Mouse (Mus musculus) layer of hippocampus, adult 8-10 months (tissue): ENCODE measurements around the gene Nnat. TPM values are rescaled to one million over a fixed set of nuclear protein-coding genes. Genes with fewer than 3 reads are reported as not detected.
"Not testable (repeated sequence)": the region's sequence is repeated elsewhere in the genome, so short reads cannot be mapped to it uniquely, and the experiment has no call there.

ENCODE experiments used
- DNase-seq, 2 experiments: peaks; one replicate each; pipeline ENCODE4 v3.0.0; 2022; ENCODE audit warnings: low spot score in 2 of 2
- total RNA-seq, 4 experiments: library from RNA; stranded (reverse); gene quantifications; 2 replicates each; pipeline ENCODE4 v1.2.4; 2022

Nnat gene
- total RNA-seq, 4 experiments from 2014 or later: 458 to 613 (median 542) TPM

DNA sequence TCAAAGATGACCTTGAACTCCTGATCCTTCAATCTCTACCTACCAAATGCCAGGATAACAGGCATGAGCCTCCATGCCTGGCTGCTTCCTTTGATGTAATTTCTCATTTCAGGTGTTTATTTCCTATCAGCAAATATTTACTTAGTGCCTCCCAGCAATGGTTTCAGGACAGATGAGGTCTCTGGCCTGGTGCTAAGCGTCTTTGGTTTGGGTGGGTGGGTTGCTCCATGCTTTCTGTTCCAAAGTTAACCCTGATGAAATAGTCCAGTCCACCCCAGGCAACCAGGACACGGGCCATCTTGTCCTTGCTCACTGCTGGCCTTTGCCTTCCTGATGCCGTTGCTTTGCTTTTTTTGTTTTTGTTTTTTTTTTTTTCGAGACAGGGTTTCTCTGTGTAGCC lies 9.6 kb upstream of the Nnat start:
- DNase-seq: no peak

DNA sequence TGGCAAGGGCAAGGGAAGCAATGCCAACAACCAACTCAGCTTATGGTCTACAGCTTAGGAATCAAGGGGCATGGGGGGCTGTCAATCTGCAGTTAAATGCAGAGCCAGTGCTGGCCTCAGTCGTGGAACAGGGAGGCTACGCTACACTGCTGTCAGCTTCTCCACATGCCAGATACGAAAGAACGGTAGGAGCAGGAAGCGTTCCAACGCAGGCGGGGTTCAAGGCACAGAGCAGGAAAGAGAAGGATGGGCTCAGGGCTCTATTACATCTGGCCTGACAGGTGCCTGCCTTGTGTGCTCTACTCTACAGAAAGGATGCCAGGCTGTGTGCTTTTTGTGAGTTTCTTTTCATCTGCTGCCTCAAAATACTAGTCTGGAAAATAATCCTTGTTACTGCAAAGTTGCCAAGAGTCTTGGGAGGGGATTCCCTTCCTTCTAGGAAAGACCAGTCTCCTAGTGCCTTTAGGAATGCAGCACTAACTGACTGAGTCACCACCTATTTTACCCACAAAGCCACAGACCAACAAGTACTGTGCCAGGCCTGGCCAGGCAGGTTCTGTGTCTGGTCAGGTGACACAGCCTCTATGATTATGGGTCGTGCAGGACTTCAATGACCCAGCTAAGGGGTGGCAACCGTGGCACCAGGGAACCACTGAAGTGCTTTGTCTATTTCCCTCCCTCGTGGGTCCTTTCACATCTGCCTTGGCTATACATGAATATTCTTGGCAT lies 7.6 kb upstream of the Nnat start:
- no peak for DNase-seq

DNA sequence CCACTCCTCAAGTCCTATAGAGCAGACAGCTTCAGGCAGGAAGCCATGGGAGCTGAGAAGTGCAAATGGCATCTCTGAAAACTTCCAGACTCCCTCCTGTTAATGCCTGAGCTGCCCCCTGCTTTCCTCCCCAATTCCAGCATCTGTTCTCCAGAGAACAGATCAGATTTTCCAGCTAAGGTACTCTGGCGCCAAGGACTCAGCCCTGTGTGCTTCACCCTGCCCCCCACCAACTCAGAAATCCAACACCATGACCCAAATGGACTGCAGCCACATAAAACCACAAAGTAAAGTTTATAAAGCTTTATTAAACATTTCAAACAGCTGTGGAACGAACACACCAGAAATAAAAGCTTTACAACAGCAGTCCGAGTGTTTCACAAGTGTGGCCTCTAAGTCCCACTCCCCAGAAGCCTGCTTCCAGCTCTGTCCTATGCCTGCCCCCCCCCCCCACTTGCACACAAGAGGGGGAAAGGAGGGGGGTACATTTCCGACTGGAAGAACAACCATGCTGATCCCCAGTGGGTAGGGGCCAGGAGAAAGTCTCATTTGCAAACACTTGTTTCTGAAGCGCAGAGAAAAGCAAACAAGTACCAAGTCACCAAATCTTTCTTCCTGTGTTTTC lies 3.7 kb upstream of the Nnat start:
- DNase-seq: no peak

DNA sequence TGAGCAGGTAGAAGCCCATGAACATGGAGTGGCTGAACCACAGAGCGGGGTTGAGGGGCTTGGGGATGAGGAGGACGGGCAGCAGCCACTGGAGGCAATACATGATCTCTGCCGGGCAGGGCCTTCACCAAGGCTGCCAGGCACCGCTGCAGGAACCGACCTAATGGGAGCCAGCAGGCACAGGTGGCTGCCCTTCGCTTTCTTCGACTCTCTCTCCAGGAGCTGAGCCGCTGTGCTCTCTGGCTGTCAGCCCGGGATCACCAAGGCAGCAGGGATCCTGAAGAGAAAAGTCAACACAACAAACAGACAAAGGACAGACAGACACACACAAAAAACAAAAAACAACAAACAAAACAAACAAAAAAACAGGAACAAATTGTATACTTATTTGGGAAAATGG lies 1.8 kb upstream of the Nnat start:
- DNase-seq: no peak

DNA sequence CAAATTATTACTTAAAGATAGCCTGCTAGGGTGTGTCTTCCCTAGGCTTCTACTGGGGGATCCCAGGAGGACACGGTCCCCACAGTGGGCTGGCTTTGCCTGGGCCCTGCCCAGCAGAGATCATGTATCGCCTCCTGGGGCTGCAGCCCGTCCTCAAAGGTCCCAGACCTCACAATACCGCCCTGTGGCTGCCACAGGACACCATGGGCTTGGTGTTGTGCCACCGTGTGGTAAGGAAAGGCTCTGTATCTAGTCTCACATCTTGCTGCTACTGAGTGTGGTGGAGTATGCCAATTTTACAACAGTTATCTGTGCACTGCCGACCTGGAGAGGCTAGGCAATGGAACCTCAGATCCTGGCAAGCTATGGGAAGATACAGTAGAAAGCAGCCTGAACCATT lies 1.4 kb upstream of the Nnat start:
- no peak for DNase-seq

DNA sequence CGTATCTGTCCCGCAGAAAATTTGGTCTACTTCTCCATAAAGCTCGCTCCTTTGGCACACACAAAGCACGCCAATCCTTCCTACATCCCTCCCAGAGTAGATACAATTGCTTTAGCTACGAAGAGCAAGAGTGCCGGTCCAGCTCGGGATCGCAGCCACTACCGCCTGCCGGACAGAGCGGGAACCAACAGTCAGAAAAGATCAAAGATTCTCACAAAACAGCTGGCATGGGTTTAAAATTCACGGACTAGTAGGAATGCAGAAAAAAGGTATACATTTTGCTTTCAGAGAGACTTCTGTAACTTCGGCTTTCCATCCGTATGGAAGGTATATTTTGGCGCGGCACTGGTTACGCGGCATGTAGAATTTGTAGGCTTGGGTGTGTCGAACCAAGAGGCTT lies 438 bp upstream of the Nnat start:
- DNase-seq: no peak

DNA sequence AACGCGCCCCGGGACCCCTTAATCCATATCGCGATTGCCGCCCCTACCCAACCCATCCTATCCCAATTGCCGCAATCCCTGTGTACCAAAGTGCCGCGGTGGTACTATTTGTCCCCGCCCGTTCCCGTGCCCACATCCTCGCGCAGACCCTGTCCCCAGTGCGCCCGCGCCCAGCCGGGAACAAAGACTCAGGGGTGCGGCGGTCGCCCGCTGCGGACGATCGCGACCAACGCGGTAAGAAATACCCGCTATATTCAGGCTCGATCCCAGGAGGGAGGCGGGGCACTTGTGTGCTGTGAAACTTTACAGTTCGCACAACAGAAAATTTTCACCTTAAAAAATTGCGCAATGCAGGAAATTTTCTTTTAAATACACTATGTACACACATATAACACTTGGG lies 424 bp downstream of the Nnat start:
- DNase-seq: no peak

DNA sequence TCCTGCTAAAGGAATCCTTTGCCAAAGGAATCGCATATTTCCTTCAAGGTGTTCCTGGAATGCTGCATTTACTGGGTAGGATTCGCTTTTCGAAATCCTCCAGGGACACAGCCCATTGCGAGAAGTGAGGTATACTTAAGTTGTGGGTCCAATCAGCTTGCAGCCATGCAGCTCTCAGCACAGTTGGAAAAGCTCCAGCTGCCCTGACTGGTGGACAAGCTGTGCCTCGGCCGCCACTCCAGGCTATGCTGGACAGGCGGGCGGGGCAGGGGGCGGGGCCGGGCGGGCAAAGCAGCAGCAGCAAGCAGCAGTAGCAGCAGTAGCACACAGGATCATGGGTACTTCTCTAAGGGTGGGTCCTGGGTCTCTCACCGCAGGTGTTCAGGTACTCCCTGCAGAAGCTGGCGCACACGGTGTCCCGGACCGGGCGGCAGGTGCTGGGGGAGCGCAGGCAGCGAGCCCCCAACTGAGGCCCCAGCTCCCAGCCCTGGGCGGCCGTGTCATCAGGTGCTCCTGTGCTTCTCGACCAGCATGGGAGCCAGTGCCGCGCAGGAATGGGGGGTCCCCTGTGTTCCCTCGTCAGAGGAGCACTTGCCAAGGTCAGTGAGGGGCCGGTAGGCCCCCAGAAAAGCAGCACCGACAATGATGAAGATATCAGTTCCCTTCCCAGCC lies 1.4 kb downstream of the Nnat start:
- peak in 1 of 2 experiments; percentile 62 for DNase-seq

DNA sequence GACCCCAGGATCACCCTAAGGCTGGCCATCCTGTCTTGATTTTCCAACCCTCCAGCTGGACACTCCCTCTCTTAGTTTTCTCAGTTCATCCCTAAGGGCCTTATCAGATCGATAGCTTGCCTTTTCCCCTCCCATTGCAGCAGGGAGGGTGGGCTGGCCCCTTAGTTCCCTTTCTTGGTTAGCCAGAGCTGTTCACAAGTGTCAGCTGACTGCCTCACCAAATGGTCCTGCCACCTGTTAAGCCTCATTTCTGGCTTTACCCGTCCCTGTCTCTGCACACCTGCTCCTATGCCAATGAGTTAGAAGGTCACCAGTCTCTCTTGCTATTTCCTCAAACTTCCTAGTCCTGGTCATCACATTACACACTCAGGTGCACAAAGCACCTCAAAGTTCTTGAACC lies 3.2 kb downstream of the Nnat start:
- no peak for DNase-seq

DNA sequence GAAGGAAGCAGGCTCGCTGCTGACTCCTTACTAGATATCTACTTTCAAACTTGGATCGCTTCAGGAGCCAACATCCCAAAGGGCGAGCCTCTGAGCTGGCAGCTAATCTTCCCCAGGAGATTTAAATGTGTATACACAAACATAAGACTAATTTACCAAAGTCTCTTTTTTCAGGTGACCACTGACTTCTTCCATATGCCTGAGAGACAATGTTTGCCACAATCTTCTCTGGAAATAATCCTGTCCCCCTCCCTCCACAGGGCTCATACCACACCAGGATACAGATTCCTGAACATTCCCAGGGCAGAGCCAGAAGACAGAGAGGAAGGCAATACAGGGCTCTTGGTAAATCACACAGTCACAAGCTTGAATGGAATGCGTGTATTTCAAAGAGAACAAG lies 4.8 kb downstream of the Nnat start:
- no peak for DNase-seq

DNA sequence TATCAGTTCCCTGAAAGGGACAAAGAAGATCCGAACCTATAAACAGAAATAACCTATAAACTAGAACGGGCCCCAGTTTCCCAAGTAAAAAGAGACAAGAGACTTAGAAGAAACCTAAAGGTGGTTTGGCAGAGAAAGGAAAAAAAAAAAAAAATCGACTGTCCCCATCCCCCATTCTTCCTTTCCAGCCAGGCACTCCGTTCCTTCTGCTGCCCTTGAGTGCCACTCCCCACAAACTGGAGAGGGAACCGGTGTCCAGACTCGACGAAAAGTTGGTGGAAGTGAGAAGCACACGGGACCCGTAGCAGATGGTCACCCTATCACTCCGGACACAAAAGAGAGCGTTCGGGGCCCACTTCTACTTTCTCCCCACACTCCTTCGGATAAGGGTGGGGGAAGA lies 5.6 kb downstream of the Nnat start:
- no peak for DNase-seq

DNA sequence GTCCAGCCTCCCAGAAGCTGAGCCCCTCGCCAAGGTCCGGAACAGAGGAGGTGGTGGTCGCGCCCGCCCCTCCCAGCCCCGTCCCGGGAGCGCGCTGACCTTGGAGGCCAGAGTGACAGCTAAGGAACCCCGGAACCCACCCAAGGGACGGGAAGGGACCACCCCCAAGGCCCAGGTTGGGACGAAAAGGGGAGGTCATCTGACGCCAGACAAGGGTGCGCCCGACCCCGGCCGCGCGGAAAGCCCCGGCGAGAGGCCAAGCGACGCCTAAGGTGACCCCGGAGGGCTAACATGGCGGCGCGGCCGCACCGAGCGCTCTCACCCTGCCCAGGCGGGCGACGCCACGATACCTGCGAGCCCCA lies 6.0 kb downstream of the Nnat start:
- no peak for DNase-seq

DNA sequence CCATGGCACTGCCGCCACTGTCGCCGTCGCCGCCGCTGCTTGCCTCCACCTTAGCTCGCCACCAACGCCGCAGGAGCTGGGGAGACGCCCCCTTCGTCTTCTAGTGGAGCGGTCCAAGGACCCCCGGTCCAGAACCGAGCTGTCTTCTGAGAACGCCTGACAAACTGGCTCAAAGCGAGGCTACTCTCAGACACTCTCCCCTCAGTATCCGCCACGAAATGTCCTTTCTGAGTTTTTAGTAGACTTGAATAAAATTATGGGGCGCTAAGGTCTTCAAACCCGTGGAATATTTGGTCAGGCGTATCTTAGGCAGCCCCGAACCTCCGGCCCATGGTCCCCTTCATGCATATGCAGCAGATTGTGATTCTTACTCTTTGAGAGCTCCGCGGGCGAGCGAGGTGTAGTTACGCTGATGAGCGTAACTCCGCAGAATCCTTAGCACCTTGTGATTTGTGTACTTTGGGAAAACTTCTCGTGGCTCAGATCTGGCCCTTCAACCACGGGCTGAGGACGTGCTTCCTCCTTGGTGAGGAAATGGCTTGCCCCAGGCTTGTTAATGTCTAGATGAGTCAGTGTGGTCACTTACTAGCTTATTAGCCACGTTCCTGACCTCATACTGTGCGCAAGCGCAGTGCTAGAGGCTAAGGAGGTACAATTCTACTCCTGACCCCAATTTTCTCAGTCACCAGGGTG lies 6.5 kb downstream of the Nnat start:
- peak; percentile 79 to 89 for DNase-seq

DNA sequence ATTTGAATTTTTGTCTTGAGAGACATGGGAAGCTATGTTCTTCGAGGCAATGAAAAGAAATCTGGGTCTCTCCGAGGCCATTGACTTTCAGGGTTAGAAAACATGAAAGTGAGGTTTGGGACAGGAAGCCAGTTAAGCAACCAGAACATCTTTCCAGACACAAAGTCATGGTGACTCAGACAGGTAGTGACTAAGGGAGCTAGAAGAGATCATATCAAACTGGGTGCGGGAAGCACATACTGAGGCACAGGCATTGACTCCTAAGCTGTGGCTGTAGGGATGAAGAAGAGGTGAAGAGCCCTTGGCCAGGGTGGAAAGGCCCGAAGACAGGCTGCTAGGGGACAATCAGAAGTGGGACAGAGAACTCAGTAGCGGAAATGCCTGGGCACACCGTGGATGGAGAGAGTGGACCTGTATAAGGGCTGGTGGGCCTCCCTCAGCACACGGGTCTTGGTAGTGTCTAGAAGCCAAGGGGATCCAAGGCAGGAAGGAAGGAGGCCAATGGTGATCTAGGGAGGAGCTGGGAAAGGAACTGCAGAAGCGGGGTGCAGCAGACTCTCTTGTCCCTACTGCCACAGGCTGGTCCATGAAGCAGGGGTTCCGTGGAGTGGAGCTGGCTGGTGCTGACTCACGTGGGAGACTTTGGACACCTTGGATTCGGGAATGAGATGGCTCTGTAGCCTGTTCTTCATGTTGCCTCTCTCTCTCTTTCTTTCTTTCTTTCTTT lies 7.5 kb downstream of the Nnat start:
- DNase-seq: no peak

DNA sequence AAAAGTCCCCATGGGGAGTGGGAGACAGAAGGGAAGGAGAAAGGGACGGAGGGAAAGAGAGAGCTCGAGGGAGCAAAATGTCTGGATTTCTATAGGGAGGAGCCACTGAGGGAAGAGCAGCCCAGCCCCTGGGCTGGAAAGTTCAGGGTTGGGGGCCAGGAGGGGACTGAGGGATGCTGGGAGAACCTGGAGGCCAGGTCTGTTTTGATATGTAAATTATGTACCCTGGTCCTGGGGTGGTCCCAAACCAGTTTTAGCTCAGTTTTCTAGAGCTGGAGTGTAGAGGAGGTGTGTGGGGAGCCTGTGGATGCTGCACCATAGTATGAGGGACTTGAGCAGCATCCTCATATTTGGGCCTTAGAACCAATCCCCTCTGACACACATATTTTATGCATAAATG lies 9.0 kb downstream of the Nnat start:
- DNase-seq: no peak

DNA sequence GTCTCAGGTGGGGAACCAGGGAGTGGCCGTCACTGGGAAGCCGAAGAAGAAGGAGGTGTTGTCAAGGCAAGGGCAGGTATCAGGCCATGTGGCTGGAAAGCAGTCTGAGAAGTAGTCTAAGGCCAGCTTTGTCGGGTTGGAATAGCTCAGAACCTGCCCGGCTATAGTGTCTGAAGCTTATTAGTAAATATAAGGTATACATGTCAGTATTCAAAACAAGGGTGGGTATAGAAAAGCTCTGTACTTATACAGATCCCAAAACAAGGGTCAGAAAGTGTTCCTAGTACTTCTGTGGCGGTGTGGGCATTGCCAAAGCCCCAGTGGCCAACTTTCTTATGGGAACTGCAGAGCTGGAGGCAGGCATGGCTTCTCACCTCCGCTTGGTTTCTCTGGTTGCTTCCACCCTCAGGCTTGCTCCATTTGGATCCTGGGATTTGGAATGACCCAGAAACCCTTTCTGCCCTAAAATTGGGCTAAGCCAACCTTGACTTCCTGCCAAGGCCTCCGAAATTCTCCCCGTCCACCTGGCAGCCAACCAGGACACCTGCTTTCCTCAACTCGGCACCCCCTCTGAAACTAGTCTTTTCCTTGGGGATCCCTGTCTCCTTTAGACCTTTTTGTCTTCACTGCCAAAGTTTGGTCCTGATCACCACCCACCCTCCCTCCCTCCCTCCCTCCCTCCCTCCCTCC lies 10.1 kb downstream of the Nnat start:
- DNase-seq: no peak

DNA sequence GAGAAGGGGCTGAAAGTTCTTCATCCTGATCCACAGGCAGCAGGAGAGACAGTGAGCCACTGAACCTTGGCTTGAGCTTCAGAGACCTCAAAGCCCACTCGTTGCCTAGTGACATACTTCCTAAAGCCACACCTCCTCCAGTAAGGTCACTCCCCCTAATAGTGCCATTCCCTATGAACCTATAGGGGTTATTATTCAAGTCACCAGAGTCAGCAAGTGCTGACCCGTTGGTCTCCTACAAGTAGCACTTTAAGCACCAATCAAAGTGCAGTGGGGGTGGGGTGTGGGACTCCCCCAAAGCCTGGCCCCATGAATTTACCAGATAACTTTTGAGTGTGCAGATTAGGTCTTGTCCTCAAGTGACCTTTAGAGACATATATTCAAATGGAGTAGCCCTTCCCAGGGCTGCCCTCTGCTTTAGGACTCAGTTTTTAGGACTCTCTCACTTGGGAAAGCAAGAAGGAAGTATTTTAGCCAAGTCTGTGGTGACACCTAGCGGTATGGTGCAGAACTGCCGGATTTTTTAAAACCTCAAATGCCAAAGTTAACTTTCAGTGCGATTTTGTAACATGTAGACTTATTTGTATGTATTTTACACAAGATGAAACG lies 11.4 kb downstream of the Nnat start, which contains the start of gene Blcap:
Gene Blcap, minus strand, starts transcription at position 51 of the 609 bp plus-strand sequence.
- peak in 1 of 2 experiments; percentile 74 for DNase-seq

DNA sequence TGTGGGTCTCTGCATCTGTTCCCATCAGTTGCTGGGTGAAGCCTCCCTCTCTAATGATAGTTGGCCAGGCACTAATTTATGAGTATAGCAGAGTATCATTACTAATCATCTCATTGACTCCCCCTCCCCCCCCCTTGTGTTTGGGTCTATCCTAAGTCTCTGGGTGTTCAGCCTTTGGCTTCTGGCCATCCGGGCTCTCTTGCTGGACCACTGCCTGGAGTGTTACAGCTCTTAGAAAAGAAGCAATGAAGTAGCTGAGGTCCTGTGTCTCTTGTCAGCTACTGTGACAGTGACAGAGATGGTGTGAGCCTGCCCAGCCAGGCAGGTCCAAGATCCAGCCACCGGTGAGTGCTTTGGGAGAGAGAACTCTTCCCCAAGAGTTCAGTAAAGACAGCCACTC lies 12.9 kb downstream of the Nnat start:
- DNase-seq: no peak

DNA sequence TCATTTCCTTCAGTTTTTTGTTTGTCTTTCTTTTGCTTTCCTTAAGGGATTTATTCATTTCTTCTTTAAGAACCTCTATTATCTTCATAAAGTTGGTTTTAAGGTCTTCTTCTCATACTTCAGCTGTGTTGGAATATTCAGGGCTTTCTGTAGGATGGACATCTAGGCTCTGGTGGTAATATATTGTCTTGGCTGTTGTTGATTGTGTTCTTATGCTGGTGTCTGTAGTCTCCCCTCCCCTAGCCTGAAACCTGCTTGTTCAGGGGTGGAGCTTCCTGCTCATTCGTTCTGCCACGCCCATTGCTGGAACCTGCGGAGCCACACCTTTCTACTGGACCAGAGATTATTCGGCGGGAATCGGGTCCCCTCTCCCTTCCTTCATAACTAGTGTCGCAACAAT lies 25.5 kb downstream of the Nnat start:
- not testable (repeated sequence) for DNase-seq

DNA sequence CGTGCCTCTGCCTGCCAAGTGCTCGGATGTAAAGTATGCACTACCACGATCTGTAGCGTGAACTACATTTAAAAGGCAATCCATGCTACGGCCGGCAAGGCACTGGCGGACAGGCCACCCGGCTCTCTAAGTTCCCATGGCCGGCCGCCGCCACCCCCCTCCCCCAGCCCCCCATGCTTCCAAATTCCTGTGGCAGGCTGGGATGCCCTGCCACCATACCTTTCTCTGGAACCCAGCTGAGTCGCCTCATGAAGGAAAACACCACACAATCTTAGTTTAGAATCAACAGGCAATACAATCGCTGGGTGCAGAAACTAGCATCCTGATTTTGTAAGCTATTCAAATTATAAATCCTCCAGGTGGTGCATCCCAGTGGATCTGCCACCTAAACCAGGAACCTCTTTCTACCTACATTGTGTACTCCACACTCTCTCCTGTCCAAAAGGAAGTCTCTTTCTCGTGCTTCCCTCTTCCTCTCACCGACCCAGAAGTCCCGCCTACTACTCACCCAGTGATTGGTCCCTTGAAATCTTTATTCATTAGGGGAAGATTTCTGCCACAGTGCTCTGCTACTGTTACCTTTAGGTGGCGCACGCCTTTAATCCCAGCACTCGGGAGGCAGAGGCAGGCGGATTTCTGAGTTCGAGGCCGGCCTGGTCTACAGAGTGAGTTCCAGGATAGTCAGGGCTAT lies 37.1 kb downstream of the Nnat start:
- no peak for DNase-seq
